Mouse (Mus musculus) heart, postnatal 0 days (tissue): ENCODE measurements around the gene Trmt61a.

Source experiments
- CTCF ChIP-seq: IDR thresholded peaks from 2 replicates; pipeline ENCODE4 v1.5.1; 2016; ENCODE audit warnings: antibody characterized with exemption, control low read depth, low read depth
- EP300 ChIP-seq: IDR thresholded peaks from 2 replicates; pipeline ENCODE4 v1.6.1; 2016; ENCODE audit warnings: antibody characterized with exemption, low read depth

- TF ChIP-seq EP300 (no peak), CTCF (no peak)
These were observed 7.9 kb upstream of the Trmt61a start for GRCm38 (mm10) chr12:111669961-111670360.
